Mouse (Mus musculus): ENCODE results near the gene Ntn4. TPM values are rescaled to one million over a fixed set of nuclear protein-coding genes. Genes with fewer than 3 reads are reported as not detected.

Ntn4 gene
- polyA plus RNA-seq, 1 experiment from 2014 or later = 0.84 TPM

GRCm38 (mm10) chr10:93620438-93621179 is 19.9 kb upstream of the Ntn4 start:
- Histone ChIP-seq H3K4me1 (no peaks in the 10 kb centered on the region), H3K36me3 (replicated peaks) (no peaks in the 10 kb centered on the region), H3K27ac (no peak overlapping the region), H3K4me3 (no peak overlapping the region), H3K27me3 (ENCODE audit: poor library complexity, severe bottlenecking) (no peaks in the 10 kb centered on the region), H3K9me3 (no peaks in the 10 kb centered on the region)
- 75% methylated on average over 7 of the region's 7 CpGs for WGBS
- DNase-seq (ENCODE audit: extremely low spot score, low spot score) = no peak

GRCm38 (mm10) chr10:93623725-93624124 is 16.8 kb upstream of the Ntn4 start:
- no peaks in the 10 kb centered on the region for H3K9me3 ChIP-seq
- DNase-seq (ENCODE audit: extremely low spot score, low spot score) = no peak
- H3K4me3 ChIP-seq = no peak overlapping the region
- H3K27ac ChIP-seq = no peak overlapping the region
- 77% methylated on average over 9 of the region's 9 CpGs for WGBS
- H3K36me3 ChIP-seq (replicated peaks) = no peaks in the 10 kb centered on the region
- no peaks in the 10 kb centered on the region for H3K27me3 ChIP-seq (ENCODE audit: poor library complexity, severe bottlenecking)
- H3K4me1 ChIP-seq = no peaks in the 10 kb centered on the region

GRCm38 (mm10) chr10:93624151-93624550 is 16.3 kb upstream of the Ntn4 start:
- H3K36me3 ChIP-seq (replicated peaks) = no peaks in the 10 kb centered on the region
- DNase-seq (ENCODE audit: extremely low spot score, low spot score) = no peak
- no peaks in the 10 kb centered on the region for H3K9me3 ChIP-seq
- H3K27me3 ChIP-seq (ENCODE audit: poor library complexity, severe bottlenecking) = no peaks in the 10 kb centered on the region
- H3K4me3 ChIP-seq = no peak overlapping the region
- H3K4me1 ChIP-seq = no peaks in the 10 kb centered on the region
- 91% methylated on average over 10 of the region's 10 CpGs for WGBS
- no peak overlapping the region for H3K27ac ChIP-seq

- no peaks in the 10 kb centered on the region for H3K36me3 ChIP-seq (replicated peaks)
- H3K27me3 ChIP-seq (ENCODE audit: poor library complexity, severe bottlenecking) = peaks cover 5% of the 10 kb centered on the region; the same call in 1 of the 2 replicates
- no peak for DNase-seq (ENCODE audit: extremely low spot score, low spot score)
- H3K9me3 ChIP-seq = no peaks in the 10 kb centered on the region; the same call in 1 of the 2 replicates
- H3K4me3 ChIP-seq = no peak overlapping the region
- whole genome bisulfite sequencing = 93% methylated on average over 5 of the region's 5 CpGs
- H3K4me1 ChIP-seq = no peaks in the 10 kb centered on the region
- no peak overlapping the region for H3K27ac ChIP-seq
Observed at GRCm38 (mm10) chr10:93630310-93630709, 10.2 kb upstream of the Ntn4 start.

- H3K36me3 ChIP-seq (replicated peaks) = no peaks in the 10 kb centered on the region
- peaks cover 10% of the 10 kb centered on the region for H3K4me1 ChIP-seq
- H3K4me3 ChIP-seq = no peak overlapping the region
- no peak for DNase-seq (ENCODE audit: extremely low spot score, low spot score)
- peaks cover 11% of the 10 kb centered on the region for H3K27me3 ChIP-seq (ENCODE audit: poor library complexity, severe bottlenecking)
- no peak overlapping the region for H3K27ac ChIP-seq
- H3K9me3 ChIP-seq = no peaks in the 10 kb centered on the region; the same call in 1 of the 2 replicates
- 79% methylated on average over 4 of the region's 4 CpGs for WGBS
Observed at GRCm38 (mm10) chr10:93632086-93632485, 8.4 kb upstream of the Ntn4 start.

GRCm38 (mm10) chr10:93633563-93633962 is 6.9 kb upstream of the Ntn4 start:
- H3K27me3 ChIP-seq (ENCODE audit: poor library complexity, severe bottlenecking) = peaks cover 25% of the 10 kb centered on the region
- no peak overlapping the region for H3K4me3 ChIP-seq
- H3K9me3 ChIP-seq = no peaks in the 10 kb centered on the region; the same call in 1 of the 2 replicates
- 91% methylated on average over 5 of the region's 5 CpGs for WGBS
- H3K27ac ChIP-seq = no peak overlapping the region
- H3K36me3 ChIP-seq (replicated peaks) = no peaks in the 10 kb centered on the region
- H3K4me1 ChIP-seq = peaks cover 10% of the 10 kb centered on the region
- DNase-seq (ENCODE audit: extremely low spot score, low spot score) = no peak

GRCm38 (mm10) chr10:93633971-93634370 is 6.5 kb upstream of the Ntn4 start:
- no peak for DNase-seq (ENCODE audit: extremely low spot score, low spot score)
- peaks cover 29% of the 10 kb centered on the region for H3K27me3 ChIP-seq (ENCODE audit: poor library complexity, severe bottlenecking)
- H3K9me3 ChIP-seq = no peaks in the 10 kb centered on the region; the same call in 1 of the 2 replicates
- peaks cover 10% of the 10 kb centered on the region for H3K4me1 ChIP-seq
- H3K36me3 ChIP-seq (replicated peaks) = no peaks in the 10 kb centered on the region
- H3K27ac ChIP-seq = no peak overlapping the region
- 91% methylated on average over 2 of the region's 2 CpGs for WGBS
- no peak overlapping the region for H3K4me3 ChIP-seq

GRCm38 (mm10) chr10:93635941-93636340 is 4.5 kb upstream of the Ntn4 start:
- no peak for DNase-seq (ENCODE audit: extremely low spot score, low spot score)
- WGBS = 37% methylated on average over 9 of the region's 9 CpGs

GRCm38 (mm10) chr10:93640953-93641820 is 706 bp downstream of the Ntn4 start:
- under 1% methylated on average over 72 of the region's 73 CpGs for WGBS
- peaks cover 68% of the 10 kb centered on the region for H3K27me3 ChIP-seq (ENCODE audit: poor library complexity, severe bottlenecking)
- peaks cover 39% of the 10 kb centered on the region for H3K4me1 ChIP-seq
- peak overlapping the region; percentile 96 for H3K27ac ChIP-seq
- no peaks in the 10 kb centered on the region for H3K9me3 ChIP-seq
- peak; percentile 49 for DNase-seq (ENCODE audit: extremely low spot score, low spot score)
- peak overlapping the region; percentile 86 for H3K4me3 ChIP-seq
- peaks cover 18% of the 10 kb centered on the region for H3K36me3 ChIP-seq (replicated peaks)

More at GRCm38 (mm10) chr10:93635941-93636340, 4.5 kb upstream of the Ntn4 start:
- H3K27ac ChIP-seq = no peak overlapping the region
- H3K9me3 ChIP-seq = no peaks in the 10 kb centered on the region; the same call in 1 of the 2 replicates
- peaks cover 49% of the 10 kb centered on the region for H3K27me3 ChIP-seq (ENCODE audit: poor library complexity, severe bottlenecking)
- H3K4me3 ChIP-seq = no peak overlapping the region
- no peaks in the 10 kb centered on the region for H3K36me3 ChIP-seq (replicated peaks)
- H3K4me1 ChIP-seq = peaks cover 22% of the 10 kb centered on the region

- peak; percentile 66 for DNase-seq (ENCODE audit: extremely low spot score, low spot score)
- H3K4me1 ChIP-seq = peaks cover 34% of the 10 kb centered on the region
- peaks cover 68% of the 10 kb centered on the region for H3K27me3 ChIP-seq (ENCODE audit: poor library complexity, severe bottlenecking)
- peaks cover 27% of the 10 kb centered on the region for H3K36me3 ChIP-seq (replicated peaks)
- peak overlapping the region; percentile 86 for H3K4me3 ChIP-seq
- peak overlapping the region; percentile 96 for H3K27ac ChIP-seq
- 6% methylated on average over 32 of the region's 32 CpGs for WGBS
- no peaks in the 10 kb centered on the region for H3K9me3 ChIP-seq
Observed at GRCm38 (mm10) chr10:93641821-93642746, 1.6 kb downstream of the Ntn4 start.

GRCm38 (mm10) chr10:93642897-93643296 is 2.4 kb downstream of the Ntn4 start:
- H3K4me3 ChIP-seq = peak overlapping the region; percentile 86; the same call in 1 of the 2 replicates

GRCm38 (mm10) chr10:93644451-93644941 is 4.0 kb downstream of the Ntn4 start:
- 90% methylated on average over 12 of the region's 12 CpGs for WGBS
- H3K36me3 ChIP-seq (replicated peaks) = peaks cover 44% of the 10 kb centered on the region
- DNase-seq (ENCODE audit: extremely low spot score, low spot score) = no peak
- no peaks in the 10 kb centered on the region for H3K9me3 ChIP-seq
- no peak overlapping the region for H3K4me3 ChIP-seq
- H3K4me1 ChIP-seq = peaks cover 32% of the 10 kb centered on the region
- no peak overlapping the region for H3K27ac ChIP-seq
- H3K27me3 ChIP-seq (ENCODE audit: poor library complexity, severe bottlenecking) = peaks cover 45% of the 10 kb centered on the region

More at GRCm38 (mm10) chr10:93642897-93643296, 2.4 kb downstream of the Ntn4 start:
- WGBS = 68% methylated on average over 8 of the region's 8 CpGs
- H3K36me3 ChIP-seq (replicated peaks) = peaks cover 30% of the 10 kb centered on the region
- H3K4me1 ChIP-seq = peaks cover 34% of the 10 kb centered on the region
- H3K27ac ChIP-seq = no peak overlapping the region
- no peaks in the 10 kb centered on the region for H3K9me3 ChIP-seq
- DNase-seq (ENCODE audit: extremely low spot score, low spot score) = no peak
- H3K27me3 ChIP-seq (ENCODE audit: poor library complexity, severe bottlenecking) = peaks cover 61% of the 10 kb centered on the region

Data from forebrain, embryonic 10.5 days (tissue).